Mouse (Mus musculus) forebrain, embryonic 16.5 days (tissue): ENCODE measurements around the gene Rcor2. TPM values are rescaled to one million over a fixed set of nuclear protein-coding genes. Genes with fewer than 3 reads are reported as not detected.

Experiments used
- ATAC-seq: fragments of 200-750 bp; cut with Nextera tagmentation; 2 replicates; pipeline ENCODE4 v1.8.0; 2017; ENCODE audit warnings: mild to moderate bottlenecking, moderate library complexity
- H3K27ac ChIP-seq: fragments of 300-500 bp; sonication (generic); 2 replicates; pipeline ENCODE4 v1.5.1; 2014; ENCODE audit warnings: low read length, control low read depth
- H3K27me3 ChIP-seq: fragments of 300-500 bp; sonication (generic); replicated peaks from 2 replicates; pipeline ENCODE4 v1.6.1; 2014; ENCODE audit warnings: low read length; ENCODE audit not compliant: control insufficient read depth, insufficient read depth
- H3K36me3 ChIP-seq: fragments of 300-500 bp; sonication (generic); 2 replicates; pipeline ENCODE4 v1.6.1; 2014; ENCODE audit not compliant: control insufficient read depth, insufficient read depth
- H3K4me1 ChIP-seq: fragments of 300-500 bp; sonication (generic); replicated peaks from 2 replicates; pipeline ENCODE4 v1.6.1; 2014; ENCODE audit warnings: low read length; ENCODE audit not compliant: control insufficient read depth, insufficient read depth
- H3K4me2 ChIP-seq: fragments of 300-500 bp; sonication (generic); 2 replicates; pipeline ENCODE4 v1.6.1; 2014; ENCODE audit warnings: mild to moderate bottlenecking, low read length, control low read depth
- H3K4me3 ChIP-seq: fragments of 300-500 bp; sonication (generic); replicated peaks from 2 replicates; pipeline ENCODE4 v1.5.1; 2014; ENCODE audit warnings: mild to moderate bottlenecking, low read length, control low read depth
- H3K9ac ChIP-seq: fragments of 300-500 bp; sonication (generic); replicated peaks from 2 replicates; pipeline ENCODE4 v1.6.1; 2014; ENCODE audit warnings: low read depth, low read length, control low read depth
- H3K9me3 ChIP-seq: fragments of 300-500 bp; sonication (generic); 2 replicates; pipeline ENCODE4 v1.6.1; 2016; ENCODE audit warnings: low read length; ENCODE audit not compliant: control insufficient read depth
- WGBS: fragments of 180-500 bp; shearing (Covaris S2); extraction: QIAGEN DNeasy Blood & Tissue Kit; methylation state at CpG from one replicate; pipeline ENCODE4 v1.1.7; 2014; 5-methylcytosine and 5-hydroxymethylcytosine counted together
- polyA plus RNA-seq: library from polyadenylated mRNA; unstranded; fragments of >200 nt; fragmentation: Nextera tagmentation; extraction: Ambion mirVana; gene quantifications from 2 replicates; pipeline ENCODE4 v1.2.1, GENCODE M21; 2015

Rcor2 gene
- polyA plus RNA-seq, 1 experiment from 2014 or later = 45.8 TPM

DNA sequence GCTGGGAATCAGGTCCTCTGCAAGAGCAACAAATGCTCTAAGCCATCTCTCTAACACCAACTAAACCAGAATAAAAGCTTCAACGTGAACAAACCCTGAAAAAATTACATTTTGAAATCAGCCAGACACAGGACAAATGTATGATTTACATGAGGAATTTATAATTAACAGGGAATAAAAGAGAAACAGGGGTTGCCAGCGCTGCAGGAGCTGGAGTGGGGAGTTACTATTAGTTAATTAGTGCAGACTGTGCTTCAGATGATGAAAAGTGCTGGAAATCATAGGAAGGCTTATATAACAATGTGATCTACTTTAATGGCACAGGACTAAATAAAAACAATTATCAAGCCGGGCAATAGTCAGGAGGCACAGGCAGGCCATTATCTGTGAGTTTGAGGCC is 54.3 kb downstream of the Rcor2 start:
- Histone ChIP-seq H3K4me2 (no peak overlapping the region), H3K36me3 (no peaks in the 10 kb centered on the region), H3K9ac (no peak overlapping the region), H3K4me1 (peaks cover 4% of the 10 kb centered on the region), H3K27me3 (no peaks in the 10 kb centered on the region), H3K4me3 (no peak overlapping the region), H3K9me3 (no peaks in the 10 kb centered on the region), H3K27ac (no peak overlapping the region)
- WGBS = 39% methylated on average over 3 of the region's 3 CpGs
- ATAC-seq = no peak

Other genes starting within 250 kb of the Rcor2 start
- 3.3 and 3.8 TPM in 2 replicates for gene Fermt3, start 247.9 kb upstream of the Rcor2 start, polyA plus RNA-seq
- 246 and 247 TPM in 2 replicates for gene Stip1, start 227.4 kb upstream of the Rcor2 start, polyA plus RNA-seq
- 4.0 and 5.3 TPM in 2 replicates for gene Macrod1, start 210.5 kb upstream of the Rcor2 start, polyA plus RNA-seq
- gene Flrt1, start 161.6 kb upstream of the Rcor2 start, polyA plus RNA-seq = 13.8 and 16.1 TPM in 2 replicates
- gene Otub1, start 61.0 kb upstream of the Rcor2 start, polyA plus RNA-seq = 223 and 235 TPM in 2 replicates
- gene Cox8a, start 49.7 kb upstream of the Rcor2 start, polyA plus RNA-seq = 602 and 609 TPM in 2 replicates
- gene Naa40, start 26.1 kb upstream of the Rcor2 start, polyA plus RNA-seq = 67.3 and 74.7 TPM in 2 replicates
- gene Mark2, start 74.5 kb downstream of the Rcor2 start, polyA plus RNA-seq = 41.2 and 43.8 TPM in 2 replicates
- gene Spindoc, start 115.7 kb downstream of the Rcor2 start, polyA plus RNA-seq = 35.8 and 39.4 TPM in 2 replicates
- gene 2700081O15Rik, start 150.3 kb downstream of the Rcor2 start, polyA plus RNA-seq = 22.8 and 25.8 TPM in 2 replicates
- 550 and 563 TPM in 2 replicates for gene Rtn3, start 216.0 kb downstream of the Rcor2 start, polyA plus RNA-seq
- gene Atl3, start 226.7 kb downstream of the Rcor2 start, polyA plus RNA-seq = 6.7 and 7.7 TPM in 2 replicates